Mouse (Mus musculus) lung, embryonic 16.5 days (tissue): ENCODE results near the gene Tle1. TPM values are rescaled to one million over a fixed set of nuclear protein-coding genes. Genes with fewer than 3 reads are reported as not detected.

Source experiments
- ATAC-seq: fragments of 200-750 bp; cut with Nextera tagmentation; 2 replicates; pipeline ENCODE4 v1.8.0; 2017; ENCODE audit warnings: low read depth, mild to moderate bottlenecking, moderate library complexity
- H3K27ac ChIP-seq: fragments of 300-500 bp; sonication (generic); 2 replicates; pipeline ENCODE4 v1.5.1; 2014; ENCODE audit warnings: mild to moderate bottlenecking, control low read depth, low read length
- H3K27me3 ChIP-seq: fragments of 300-500 bp; sonication (generic); 2 replicates; pipeline ENCODE4 v1.6.1; 2014; ENCODE audit warnings: low read depth, low read length, mixed read lengths; ENCODE audit not compliant: control insufficient read depth, insufficient read depth
- H3K36me3 ChIP-seq: fragments of 300-500 bp; sonication (generic); 2 replicates; pipeline ENCODE4 v1.6.1; 2014; ENCODE audit warnings: low read length; ENCODE audit not compliant: control insufficient read depth, insufficient read depth
- H3K4me1 ChIP-seq: fragments of 300-500 bp; sonication (generic); replicated peaks from 2 replicates; pipeline ENCODE4 v1.6.1; 2014; ENCODE audit warnings: low read length, mixed read lengths; ENCODE audit not compliant: control insufficient read depth, insufficient read depth
- H3K4me2 ChIP-seq: fragments of 300-500 bp; sonication (generic); 2 replicates; pipeline ENCODE4 v1.6.1; 2014; ENCODE audit warnings: low read depth, low read length, control low read depth
- H3K4me3 ChIP-seq: fragments of 300-500 bp; sonication (generic); 2 replicates; pipeline ENCODE4 v1.5.1; 2014; ENCODE audit warnings: mild to moderate bottlenecking, low read length, control low read depth
- H3K9ac ChIP-seq: fragments of 300-500 bp; sonication (generic); 2 replicates; pipeline ENCODE4 v1.6.1; 2014; ENCODE audit warnings: low read length, control low read depth
- H3K9me3 ChIP-seq: fragments of 300-500 bp; sonication (generic); 2 replicates; pipeline ENCODE4 v1.6.1; 2016; ENCODE audit warnings: low read length; ENCODE audit not compliant: control insufficient read depth
- WGBS: fragments of 180-500 bp; shearing (Covaris S2); extraction: QIAGEN DNeasy Blood & Tissue Kit; methylation state at CpG from one replicate; pipeline ENCODE4 v1.1.7; 2014; 5-methylcytosine and 5-hydroxymethylcytosine counted together
- polyA plus RNA-seq: library from polyadenylated mRNA; unstranded; fragments of >200 nt; fragmentation: Nextera tagmentation; extraction: Ambion mirVana; gene quantifications from 2 replicates; pipeline ENCODE4 v1.2.1, GENCODE M21; 2015

Tle1 gene
- polyA plus RNA-seq, 1 experiment from 2014 or later = 15.7 TPM

DNA sequence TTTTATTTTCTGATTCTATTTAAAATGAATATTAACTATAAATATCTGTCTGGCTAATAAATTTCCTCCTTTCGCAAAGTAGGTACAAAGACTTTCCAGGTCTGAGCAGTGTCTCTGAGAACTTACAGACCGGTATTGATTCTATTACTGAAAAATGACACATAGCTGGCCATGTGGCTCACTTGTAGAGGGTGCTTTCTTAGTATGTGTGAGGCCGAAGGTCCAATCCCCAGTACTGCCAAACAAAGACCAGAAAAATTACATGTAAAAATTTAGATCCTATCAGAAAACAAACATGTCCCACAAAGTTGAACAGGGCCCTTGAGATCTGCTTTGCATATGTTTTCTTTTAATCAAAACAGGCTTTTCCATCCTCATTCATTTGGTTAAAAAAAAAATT lies 33.5 kb downstream of the Tle1 start:
- Histone ChIP-seq H3K27ac (no peak overlapping the region), H3K4me3 (no peak overlapping the region), H3K4me1 (no peaks in the 10 kb centered on the region), H3K4me2 (no peak overlapping the region), H3K36me3 (peaks cover 6% of the 10 kb centered on the region), H3K27me3 (no peaks in the 10 kb centered on the region), H3K9ac (no peak overlapping the region), H3K9me3 (no peaks in the 10 kb centered on the region)
- no peak for ATAC-seq
- WGBS = 77% methylated on average over 3 of the region's 3 CpGs

DNA sequence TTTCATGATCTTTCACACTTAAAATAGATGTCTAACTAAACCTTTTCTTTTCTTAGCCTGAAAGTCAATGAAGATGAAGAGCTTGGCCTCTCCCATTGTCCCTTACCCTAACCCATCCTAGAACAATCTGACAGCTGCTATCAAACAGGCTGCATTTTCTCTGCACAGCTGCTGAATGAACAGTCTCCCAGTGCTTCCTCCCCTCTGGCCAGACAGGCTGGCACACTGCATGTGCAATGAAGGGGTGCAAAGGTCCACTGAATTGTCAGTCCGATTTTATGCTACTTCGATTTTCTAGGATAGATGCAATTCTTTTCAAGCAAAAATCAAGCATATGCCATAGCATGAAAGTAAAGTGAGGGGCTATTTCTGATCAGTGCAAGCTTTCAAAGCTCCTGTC lies 34.2 kb downstream of the Tle1 start:
- H3K27ac ChIP-seq = no peak overlapping the region
- H3K36me3 ChIP-seq = peaks cover 6% of the 10 kb centered on the region
- no peak overlapping the region for H3K4me3 ChIP-seq
- H3K4me2 ChIP-seq = no peak overlapping the region
- no peaks in the 10 kb centered on the region for H3K9me3 ChIP-seq
- no peak overlapping the region for H3K9ac ChIP-seq
- no peak for ATAC-seq
- no peaks in the 10 kb centered on the region for H3K4me1 ChIP-seq
- H3K27me3 ChIP-seq = no peaks in the 10 kb centered on the region
- WGBS = 95% methylated on average over 2 of the region's 2 CpGs

DNA sequence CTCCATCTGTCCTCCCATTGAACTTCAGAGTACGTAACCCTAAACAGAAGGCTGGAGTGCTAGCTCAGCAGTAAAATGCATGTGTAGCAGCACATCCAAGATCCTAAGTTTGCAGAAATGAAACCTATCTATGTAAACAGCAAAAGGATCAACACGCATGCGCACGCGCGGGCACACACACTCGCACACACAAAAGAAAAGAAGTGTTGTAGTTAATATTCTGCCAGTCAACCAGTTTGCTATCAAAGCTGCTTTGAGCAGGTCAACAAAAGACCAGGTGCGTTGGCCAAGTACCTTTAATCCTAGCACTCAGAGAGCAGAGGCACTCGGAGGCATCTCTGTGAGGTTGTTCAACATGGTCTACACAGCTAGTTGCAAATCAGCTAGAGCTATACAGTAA lies 35.0 kb downstream of the Tle1 start:
- 91% methylated on average over 9 of the region's 9 CpGs for WGBS
- Histone ChIP-seq H3K9me3 (no peaks in the 10 kb centered on the region), H3K27ac (no peak overlapping the region), H3K4me2 (no peak overlapping the region), H3K4me3 (no peak overlapping the region), H3K9ac (no peak overlapping the region), H3K4me1 (no peaks in the 10 kb centered on the region), H3K36me3 (peaks cover 6% of the 10 kb centered on the region), H3K27me3 (no peaks in the 10 kb centered on the region)
- ATAC-seq = no peak

DNA sequence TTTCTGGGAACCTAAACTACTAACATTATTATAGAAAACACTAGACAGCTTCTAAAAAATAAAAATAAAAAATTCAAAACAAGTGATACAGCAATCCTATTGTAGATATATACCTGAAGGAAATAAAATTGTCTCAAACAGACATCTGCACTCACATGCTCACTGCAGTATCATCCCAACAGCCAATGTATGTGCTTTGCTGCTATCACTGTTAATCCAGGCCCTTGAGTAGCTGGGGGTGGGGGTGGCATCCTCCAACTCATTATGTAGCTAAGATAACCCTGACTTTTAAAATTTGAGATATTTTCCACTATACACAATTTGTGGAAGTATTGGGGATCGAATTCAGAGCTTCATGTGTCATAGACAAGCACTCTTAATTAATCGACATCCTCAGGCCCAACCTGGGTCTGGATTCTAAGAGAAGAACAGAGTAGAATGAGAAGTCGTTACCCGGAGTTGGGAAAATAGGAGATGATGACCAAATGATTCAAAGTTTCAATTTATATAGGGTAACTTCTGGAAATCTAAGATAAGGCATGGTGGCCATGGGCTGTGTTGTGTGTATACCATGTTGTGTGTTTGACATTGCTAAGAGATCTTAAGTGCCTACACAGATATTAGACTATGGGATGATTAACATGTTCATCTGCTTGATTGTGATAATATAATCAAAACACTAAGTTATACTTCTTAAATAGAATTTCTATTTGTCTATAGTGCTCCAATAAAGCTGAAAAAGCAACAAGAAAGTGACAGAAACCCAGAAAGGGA lies 38.1 kb downstream of the Tle1 start:
- WGBS = 87% methylated on average over 4 of the region's 4 CpGs
- no peak for ATAC-seq
- Histone ChIP-seq H3K27ac (no peak overlapping the region), H3K4me1 (no peaks in the 10 kb centered on the region), H3K4me2 (no peak overlapping the region), H3K27me3 (no peaks in the 10 kb centered on the region), H3K36me3 (0 out of 2 replicates have a peak, but pooled peaks cover 2% of the 10 kb centered on the region), H3K9ac (no peak overlapping the region), H3K4me3 (no peak overlapping the region), H3K9me3 (no peaks in the 10 kb centered on the region)

DNA sequence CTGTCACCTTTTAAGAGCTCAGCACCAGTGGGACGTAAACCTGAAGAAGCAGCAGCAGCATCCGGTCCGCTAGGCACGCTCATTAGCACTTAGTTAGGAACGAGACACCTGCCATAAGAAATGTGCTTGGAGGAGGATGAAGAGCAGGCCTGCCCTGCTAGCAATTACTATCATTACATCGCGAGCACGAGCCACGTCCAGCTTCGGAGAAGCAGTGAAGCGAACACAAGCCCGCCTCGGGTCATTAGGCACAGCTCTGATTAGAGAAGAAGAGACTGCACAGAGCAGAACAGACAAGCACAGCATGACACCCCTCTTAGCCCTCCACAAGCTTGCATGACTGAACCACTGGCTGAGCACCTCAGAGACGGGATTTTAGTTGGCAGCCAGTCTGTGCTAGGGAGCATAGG lies 40.6 kb downstream of the Tle1 start:
- no peak for ATAC-seq
- Histone ChIP-seq H3K27me3 (no peaks in the 10 kb centered on the region), H3K4me1 (no peaks in the 10 kb centered on the region), H3K36me3 (0 out of 2 replicates have a peak, but pooled peaks cover 2% of the 10 kb centered on the region), H3K27ac (no peak overlapping the region), H3K9ac (no peak overlapping the region), H3K4me3 (no peak overlapping the region), H3K4me2 (no peak overlapping the region), H3K9me3 (no peaks in the 10 kb centered on the region)
- WGBS = 85% methylated on average over 14 of the region's 14 CpGs

DNA sequence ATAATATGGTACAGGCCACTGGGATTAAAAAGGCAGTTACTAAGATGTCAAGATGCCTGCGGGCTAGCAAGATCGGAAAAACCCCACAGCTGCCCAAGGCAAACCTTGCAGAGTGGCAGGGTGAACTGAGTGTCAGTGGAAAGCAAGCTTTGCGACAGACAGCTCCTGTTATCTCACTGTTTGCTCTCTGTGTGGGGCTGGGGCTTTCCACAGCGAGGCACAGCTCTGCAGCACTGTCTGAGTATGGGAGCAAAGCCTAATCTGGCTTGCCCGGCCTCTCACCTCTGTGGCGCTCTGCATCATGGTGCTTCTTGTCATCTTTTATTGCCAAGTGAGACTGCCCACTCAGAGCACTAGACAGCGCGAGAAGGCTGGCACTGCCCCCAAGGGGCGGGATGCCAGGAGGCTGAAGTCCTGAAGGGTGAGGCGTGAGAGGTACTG lies 42.8 kb downstream of the Tle1 start:
- Histone ChIP-seq H3K4me1 (no peaks in the 10 kb centered on the region), H3K36me3 (0 out of 2 replicates have a peak, but pooled peaks cover 2% of the 10 kb centered on the region), H3K9ac (no peak overlapping the region), H3K27ac (no peak overlapping the region), H3K9me3 (no peaks in the 10 kb centered on the region), H3K27me3 (no peaks in the 10 kb centered on the region), H3K4me2 (no peak overlapping the region), H3K4me3 (no peak overlapping the region)
- WGBS = 63% methylated on average over 10 of the region's 10 CpGs
- ATAC-seq = peak; percentile 15; the same call in 1 of the 2 replicates

DNA sequence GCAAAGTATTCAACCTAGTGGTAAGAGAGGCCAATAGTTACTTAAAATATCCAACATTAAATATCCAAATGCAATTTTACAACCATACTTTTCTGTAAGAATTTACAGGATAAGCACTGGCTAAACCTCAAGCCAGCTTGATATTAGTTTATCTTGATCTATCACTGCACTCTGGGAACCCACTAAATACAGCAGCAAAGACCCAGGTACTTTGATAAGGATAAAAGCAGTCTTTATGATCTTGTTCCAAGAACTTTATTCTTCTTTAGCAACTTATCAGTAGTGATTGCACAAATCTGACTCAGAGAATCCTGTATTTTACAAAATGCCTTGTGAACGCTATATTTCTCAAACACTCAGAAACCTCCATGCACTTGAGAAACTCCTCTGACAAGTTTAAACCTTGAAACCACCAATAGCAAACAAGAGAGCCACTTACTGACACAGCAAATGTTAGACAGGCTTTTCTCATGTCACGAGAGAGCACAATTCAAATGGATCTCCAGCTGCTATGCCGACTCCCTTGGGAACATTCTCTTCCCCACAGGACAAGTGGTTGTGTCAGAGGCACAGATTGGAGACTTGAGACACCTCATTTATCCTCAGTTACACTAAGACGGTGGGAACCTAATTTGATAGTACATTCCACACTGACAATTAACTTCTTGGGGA lies 50.1 kb downstream of the Tle1 start:
- H3K36me3 ChIP-seq = no peaks in the 10 kb centered on the region; the same call in 1 of the 2 replicates
- no peak overlapping the region for H3K9ac ChIP-seq
- no peaks in the 10 kb centered on the region for H3K9me3 ChIP-seq
- no peak overlapping the region for H3K4me3 ChIP-seq
- H3K27ac ChIP-seq = no peak overlapping the region
- H3K4me2 ChIP-seq = 0 out of 2 replicates have a peak overlapping the region, but pooled peaks have one; percentile 17
- WGBS = 15% methylated on average over 4 of the region's 4 CpGs
- peaks cover 15% of the 10 kb centered on the region for H3K4me1 ChIP-seq
- ATAC-seq = peak; percentile 66
- no peaks in the 10 kb centered on the region for H3K27me3 ChIP-seq

DNA sequence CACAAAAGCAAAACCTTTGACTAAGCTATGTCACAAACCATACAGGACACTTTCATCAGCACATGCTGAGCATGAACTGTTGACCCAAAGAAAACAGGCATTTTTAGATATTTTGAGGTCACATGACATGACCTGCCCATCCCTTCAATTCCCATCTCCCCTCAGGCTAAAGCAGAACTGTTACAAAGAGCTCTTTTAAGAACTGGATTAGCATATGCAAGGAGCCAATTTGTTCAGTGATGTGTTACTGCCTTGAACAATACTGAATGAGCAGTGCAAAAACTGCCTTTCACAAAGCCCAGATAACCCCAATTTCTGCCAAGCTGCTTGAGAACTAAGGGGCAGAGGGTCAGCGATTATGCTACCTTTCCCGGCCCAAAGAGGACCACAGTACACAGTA lies 54.7 kb downstream of the Tle1 start:
- Histone ChIP-seq H3K27ac (no peak overlapping the region), H3K27me3 (no peaks in the 10 kb centered on the region), H3K9ac (no peak overlapping the region), H3K4me3 (no peak overlapping the region), H3K4me1 (peaks cover 9% of the 10 kb centered on the region), H3K4me2 (no peak overlapping the region), H3K9me3 (no peaks in the 10 kb centered on the region), H3K36me3 (peaks cover 1% of the 10 kb centered on the region; the same call in 1 of the 2 replicates)
- no peak for ATAC-seq
- 82% methylated on average over 2 of the region's 2 CpGs for WGBS

DNA sequence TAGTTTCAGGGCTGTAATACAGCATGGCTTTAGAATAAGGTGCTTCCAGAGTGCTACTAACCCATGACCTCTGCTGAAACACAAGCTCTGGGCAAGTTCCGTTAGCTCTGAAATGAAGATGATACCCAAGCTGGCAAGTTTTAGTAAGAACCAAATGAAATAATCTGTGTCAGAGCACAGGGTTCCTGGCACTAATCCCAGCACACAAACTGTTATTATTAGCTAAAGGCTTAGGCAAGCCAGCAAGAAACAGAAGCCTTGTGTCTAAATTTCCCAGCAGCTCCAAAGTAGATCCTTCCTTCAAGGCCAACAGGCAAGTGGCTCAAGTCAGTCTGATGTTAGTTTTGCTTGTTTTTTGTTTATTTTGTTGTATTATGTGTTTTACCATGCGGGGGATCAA lies 56.2 kb downstream of the Tle1 start:
- Histone ChIP-seq H3K9ac (no peak overlapping the region), H3K27me3 (no peaks in the 10 kb centered on the region), H3K4me3 (no peak overlapping the region), H3K36me3 (peaks cover 5% of the 10 kb centered on the region; the same call in 1 of the 2 replicates), H3K4me1 (peaks cover 4% of the 10 kb centered on the region; the same call in 1 of the 2 replicates), H3K4me2 (no peak overlapping the region), H3K27ac (no peak overlapping the region), H3K9me3 (no peaks in the 10 kb centered on the region)
- WGBS = 69% methylated on average over 2 of the region's 2 CpGs
- ATAC-seq = no peak
